Mouse (Mus musculus): ENCODE data around the gene Hes1.
A peak's percentile ranks its signal among the peaks of the same experiment; 100 is the strongest.

Gene Hes1

DNA sequence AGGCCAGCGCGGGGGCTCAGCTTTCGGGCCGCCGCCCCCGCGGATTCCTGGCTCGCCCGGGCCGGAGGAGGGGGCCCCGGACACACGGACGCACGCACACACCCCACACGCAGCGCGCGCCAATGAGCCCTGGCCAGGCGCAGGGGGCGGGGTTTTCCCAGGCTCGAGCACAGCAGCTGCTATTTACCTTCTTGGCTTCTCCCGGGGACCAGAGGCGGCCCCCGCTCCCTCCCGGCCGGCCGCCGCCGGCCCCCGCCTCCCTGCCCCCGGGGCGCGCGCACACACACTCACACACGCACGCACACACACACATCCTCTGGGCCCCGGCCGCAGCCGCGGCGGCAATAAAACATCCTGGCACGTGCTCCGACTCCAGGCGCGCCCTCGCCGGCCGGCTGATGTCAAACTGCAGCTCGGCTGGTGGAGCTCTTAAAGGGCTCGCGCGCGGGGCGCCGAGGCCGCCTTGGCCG lies at the start of gene Hes1:
Gene Hes1, plus strand, starts transcription at position 401 of the 470 bp plus-strand sequence.
- peak; percentile 97 for DNase-seq

- DNase-seq, result no peak
Measured at GRCm38 (mm10) chr16:30016064-30016463, 48.1 kb upstream of the Hes1 start.

- no peak for DNase-seq
Measured at GRCm38 (mm10) chr16:30020124-30020523, 44.1 kb upstream of the Hes1 start.

DNA sequence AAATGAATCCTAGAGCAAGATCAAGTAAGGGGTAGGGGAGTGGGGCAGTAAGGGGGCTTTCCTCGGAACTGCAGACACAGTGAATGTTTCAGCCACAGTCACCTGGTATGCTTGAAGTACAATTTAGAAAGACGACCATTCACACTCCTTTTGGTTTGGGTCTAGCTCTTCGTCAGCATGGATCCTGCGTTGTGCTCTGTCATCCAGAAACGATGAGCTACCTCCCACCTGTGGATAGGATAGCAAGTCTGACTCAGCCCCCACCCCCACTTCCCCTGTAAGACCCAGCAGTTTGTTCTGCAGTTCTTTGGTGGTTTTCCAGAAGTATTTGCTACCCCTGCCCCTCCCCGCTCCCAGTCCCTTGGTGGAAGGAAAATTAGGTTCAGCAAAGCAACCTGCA lies 41.8 kb upstream of the Hes1 start:
- DNase-seq, result no peak

GRCm38 (mm10) chr16:30022890-30023797 lies 41.0 kb upstream of the Hes1 start:
- no peak for DNase-seq

GRCm38 (mm10) chr16:30024681-30025262 lies 39.4 kb upstream of the Hes1 start:
- DNase-seq, result no peak

- no peak for DNase-seq
Measured at GRCm38 (mm10) chr16:30028184-30028583, 36.0 kb upstream of the Hes1 start.

GRCm38 (mm10) chr16:30029264-30030003 lies 34.8 kb upstream of the Hes1 start:
- DNase-seq, result no peak

GRCm38 (mm10) chr16:30032326-30032904 lies 31.8 kb upstream of the Hes1 start:
- DNase-seq, result no peak

GRCm38 (mm10) chr16:30033390-30033789 lies 30.8 kb upstream of the Hes1 start:
- DNase-seq, result no peak

DNA sequence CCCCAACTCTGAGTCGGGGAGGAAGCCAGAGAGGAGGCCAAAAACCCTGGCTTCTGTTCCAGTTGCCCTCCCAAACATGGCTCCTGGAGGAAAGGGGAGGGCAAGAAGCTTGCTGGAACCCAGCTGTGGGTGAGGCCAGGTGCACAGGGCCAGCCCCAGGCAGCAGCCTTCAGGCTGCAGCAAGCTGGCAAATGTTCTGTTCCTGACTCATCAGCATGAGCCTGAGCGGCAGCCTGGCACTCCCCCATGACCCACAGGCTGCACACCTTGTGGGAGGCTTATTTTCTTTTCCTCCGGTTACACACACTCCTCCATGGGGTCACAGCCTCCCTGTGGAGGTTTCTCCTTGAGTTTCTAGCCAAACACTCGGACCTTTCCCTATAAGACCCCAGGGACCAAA lies 30.2 kb upstream of the Hes1 start:
- no peak for DNase-seq

DNA sequence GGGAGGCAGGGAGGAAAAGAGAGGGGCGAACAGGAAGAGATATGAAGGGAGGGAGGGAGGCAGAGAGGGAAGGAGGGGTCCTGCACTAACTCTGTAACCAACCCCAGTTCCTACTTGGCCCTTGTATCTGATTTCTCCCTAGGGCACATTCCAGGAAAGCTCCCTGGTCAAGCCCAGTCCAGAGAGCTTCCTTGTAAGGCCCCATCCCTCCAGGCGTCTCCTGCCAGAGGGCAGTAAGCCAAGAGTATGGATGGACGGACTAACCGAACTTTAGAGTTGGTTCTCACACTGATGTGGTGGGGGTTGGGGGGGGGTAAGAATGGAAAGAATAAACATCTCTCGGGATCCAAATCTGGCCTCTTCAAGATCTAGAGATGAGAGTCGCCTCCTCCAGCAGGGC lies 29.7 kb upstream of the Hes1 start:
- peak; percentile 67 for DNase-seq

GRCm38 (mm10) chr16:30034979-30035440 lies 29.2 kb upstream of the Hes1 start:
- DNase-seq, result no peak

DNA sequence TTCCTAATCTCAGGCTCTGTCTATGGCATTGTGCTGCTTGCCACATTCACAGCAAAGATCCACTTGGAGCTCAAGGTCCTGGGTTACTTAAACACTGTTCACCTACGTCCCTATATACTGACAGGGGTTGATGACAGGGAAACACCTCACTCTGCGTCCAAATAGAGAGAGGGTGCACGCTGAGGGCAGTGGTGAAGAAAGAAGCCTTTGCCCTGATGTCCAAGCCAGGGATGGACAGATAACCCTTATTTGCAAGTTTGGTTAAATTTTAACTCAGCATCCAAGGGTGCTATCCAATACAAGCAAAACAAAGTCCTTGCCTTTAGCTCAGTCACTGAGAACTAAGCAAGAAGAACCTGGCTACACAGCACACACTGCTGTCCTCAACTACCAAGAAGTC lies 28.1 kb upstream of the Hes1 start:
- peak; percentile 60 for DNase-seq

- no peak for DNase-seq
Measured at GRCm38 (mm10) chr16:30038663-30039593, 25.3 kb upstream of the Hes1 start.

DNA sequence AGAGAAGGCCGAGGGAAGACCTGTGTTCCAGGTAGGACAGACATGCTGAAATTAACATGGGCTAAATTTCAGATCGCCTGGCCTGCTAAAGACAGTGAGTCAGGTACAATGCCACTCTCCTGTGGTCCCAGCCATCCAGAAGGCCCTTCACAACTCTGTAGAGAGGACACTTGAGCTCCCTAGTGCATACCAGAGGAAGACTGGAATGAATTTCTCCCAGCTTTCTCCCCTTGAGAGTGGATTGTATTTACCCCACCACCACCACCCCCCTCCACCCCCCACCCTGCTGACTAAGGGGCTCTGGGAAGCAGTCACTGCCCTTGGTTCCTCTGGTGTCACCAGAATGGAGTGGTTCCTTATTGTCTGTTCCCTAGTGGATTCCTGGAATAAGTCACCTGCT lies 24.3 kb upstream of the Hes1 start:
- DNase-seq, result no peak

GRCm38 (mm10) chr16:30042859-30043258 lies 21.3 kb upstream of the Hes1 start:
- no peak for DNase-seq

DNA sequence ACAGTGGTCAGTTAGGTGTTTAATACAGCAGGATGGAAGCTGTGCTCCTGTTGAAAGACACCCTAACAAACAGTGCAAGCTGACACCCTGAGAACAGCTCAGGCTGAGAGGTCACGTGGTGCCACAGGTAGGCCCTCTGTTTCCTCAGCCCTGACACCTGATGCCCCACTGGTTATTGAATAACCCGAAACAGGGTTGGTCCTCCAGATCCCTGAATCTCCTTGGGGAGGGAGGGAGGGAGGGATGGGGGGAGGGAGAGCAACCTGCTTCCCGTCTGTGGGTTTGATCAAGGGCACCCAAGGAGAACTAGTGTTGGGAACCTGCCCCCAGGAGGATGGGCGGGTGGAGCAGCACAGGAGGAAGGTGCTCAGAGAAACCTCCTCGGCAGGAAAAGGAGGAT lies 18.6 kb upstream of the Hes1 start:
- peak; percentile 94 for DNase-seq

DNA sequence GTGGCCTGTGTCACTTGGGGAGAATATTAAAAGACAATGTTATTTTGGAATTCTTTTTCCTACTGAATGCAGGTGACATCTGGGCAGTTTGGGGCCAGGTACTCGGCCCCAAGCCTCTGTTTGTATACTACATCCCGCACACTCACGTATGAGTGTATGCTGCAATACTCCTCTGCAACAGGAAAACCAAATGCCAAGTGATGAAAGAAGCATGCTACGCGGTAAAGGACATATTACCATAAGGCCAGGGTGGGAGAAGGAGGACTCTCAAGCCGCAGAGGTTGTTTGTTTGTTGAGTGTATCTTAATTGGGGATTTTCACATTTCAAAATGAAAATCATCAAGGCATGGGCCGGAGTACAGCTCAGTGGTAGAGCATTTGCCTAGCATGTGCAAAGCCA lies 17.2 kb upstream of the Hes1 start:
- DNase-seq, result no peak

DNA sequence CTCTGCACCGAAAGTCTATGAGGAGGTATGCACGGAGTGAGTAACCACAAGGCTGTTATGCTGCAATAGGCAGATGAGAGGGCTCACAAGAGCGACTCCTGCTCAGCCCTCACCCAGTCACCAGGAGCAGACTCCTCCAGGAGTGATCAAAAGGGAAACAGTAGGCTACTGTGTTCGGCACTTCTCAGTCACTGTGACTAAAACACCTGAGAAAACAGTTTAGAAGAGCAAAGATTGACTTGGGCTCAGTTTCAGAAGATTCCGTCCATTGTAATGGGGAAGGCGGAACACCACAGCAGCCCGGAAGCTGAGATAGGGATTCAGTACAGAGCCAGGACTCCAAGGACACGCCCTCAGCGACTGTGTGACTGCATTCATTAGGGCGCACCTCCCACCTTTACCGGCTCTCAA lies 16.8 kb upstream of the Hes1 start:
- no peak for DNase-seq

DNA sequence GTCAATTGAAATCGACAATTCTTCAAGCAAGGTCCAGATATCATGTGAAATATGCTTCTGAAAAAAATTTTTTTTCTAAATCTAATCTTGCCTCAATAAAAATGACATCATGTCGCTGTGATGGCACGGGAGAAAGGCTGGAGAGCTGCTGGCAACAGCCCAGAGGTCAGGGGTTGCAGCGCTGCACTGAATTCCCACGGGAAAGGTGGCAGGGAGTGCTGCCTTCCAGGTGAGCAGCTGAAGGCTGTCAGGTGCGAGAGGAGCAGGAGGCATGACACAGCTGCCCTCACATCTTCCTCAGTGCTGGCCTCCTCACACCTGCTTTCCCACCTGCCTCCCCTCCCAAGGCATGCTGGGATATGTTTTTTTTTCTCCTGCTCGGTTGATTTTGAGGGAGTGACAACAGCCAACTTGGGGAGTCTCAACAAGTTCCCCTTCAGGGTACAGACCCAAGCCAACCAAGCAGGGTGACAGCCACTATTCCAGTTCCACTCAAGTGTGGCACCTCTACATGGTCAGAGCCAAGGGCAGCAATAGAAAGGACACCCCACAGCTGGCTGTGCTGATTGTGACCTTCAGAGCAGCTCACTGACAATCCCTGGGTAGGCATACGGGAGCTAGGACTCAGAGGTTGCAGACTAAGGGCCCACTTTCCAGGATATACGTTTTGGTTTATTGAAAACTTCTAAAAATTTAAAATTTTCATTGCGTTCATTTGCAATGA lies 13.3 kb upstream of the Hes1 start:
- peak; percentile 77 for DNase-seq

Data from kidney, adult 11 months (tissue).